Mouse (Mus musculus) liver, adult 2 months (tissue): ENCODE data around the gene Cd93.

Experiments used
- CTCF ChIP-seq: fragments of 200-500 bp; IDR thresholded peaks from 2 replicates; pipeline ENCODE4 v1.5.1; 2011; ENCODE audit warnings: low read depth, low read length, control low read depth
- POLR2A ChIP-seq: fragments of 200-500 bp; IDR thresholded peaks from 2 replicates; pipeline ENCODE4 v1.6.1; 2011; ENCODE audit warnings: low read length, control low read depth; ENCODE audit not compliant: insufficient read depth; ENCODE audit errors: extremely low read depth

- TF ChIP-seq POLR2A (no peak), CTCF (no peak)
Observed at GRCm38 (mm10) chr2:148475879-148476495, 32.6 kb upstream of the Cd93 start.
